Mouse (Mus musculus): ENCODE data around the gene Pcp4l1. TPM values are rescaled to one million over a fixed set of nuclear protein-coding genes. Genes with fewer than 3 reads are reported as not detected.
A peak's percentile ranks its signal among the peaks of the same experiment; 100 is the strongest.

Pcp4l1 gene
- polyA plus RNA-seq, 1 experiment from 2014 or later: 58.8 TPM

DNA sequence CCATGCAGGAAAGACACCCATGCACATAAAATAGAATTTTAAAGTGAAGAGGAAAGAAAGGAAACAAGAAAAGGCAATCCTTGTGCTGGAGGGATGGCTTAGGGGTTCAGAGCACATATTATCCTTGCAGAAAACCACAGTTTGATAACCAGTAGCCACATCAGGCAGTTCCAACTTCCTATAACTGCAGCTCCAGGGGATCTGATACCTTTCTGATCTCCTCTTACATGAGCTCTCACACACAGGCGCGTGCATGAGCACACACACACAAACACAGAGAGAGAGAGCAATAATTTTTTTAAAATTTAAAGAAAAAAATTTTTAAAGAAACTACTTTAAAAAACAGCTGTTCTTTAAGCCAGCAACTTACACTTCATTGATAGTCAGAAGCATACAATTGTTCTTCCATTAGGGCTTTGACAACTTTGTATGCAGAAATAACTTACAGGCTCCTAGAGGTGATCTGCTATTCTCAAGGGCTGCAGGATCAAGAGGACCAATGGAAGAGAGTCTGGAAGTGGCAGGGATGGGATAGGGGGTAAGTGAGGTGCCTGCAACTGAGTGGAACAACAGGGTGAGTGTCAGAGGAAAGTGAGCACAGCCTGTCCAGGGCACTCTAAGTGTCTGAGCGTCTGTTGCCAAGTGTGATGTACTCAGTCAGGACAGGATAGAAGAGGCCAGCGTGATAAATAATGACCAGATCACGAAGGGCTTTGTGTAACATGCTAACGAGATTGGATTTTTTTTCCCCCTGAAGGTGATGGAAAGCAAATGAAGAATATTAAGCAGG, 9.8 kb upstream of the Pcp4l1 start:
- Histone ChIP-seq H3K36me3 (ENCODE audit: control insufficient read depth, insufficient read depth, low read length) (no peaks in the 10 kb centered on the region), H3K27ac (replicated peaks in 1 of 2; ENCODE audit: control insufficient read depth in 1 of 2, insufficient read depth in 1 of 2, low read depth in 2 of 2, low read length in 2 of 2) (no peak overlapping the region), H3K4me1 (ENCODE audit: control insufficient read depth in 2 of 2, insufficient read depth in 2 of 2, low read length in 2 of 2) (peaks cover 3 to 4% of the 10 kb centered on the region in 2 experiments; a peak in 2 of 4 replicates), H3K9me3 (ENCODE audit: control insufficient read depth, low read length) (no peaks in the 10 kb centered on the region), H3K4me2 (ENCODE audit: low read length) (no peak overlapping the region), H3K4me3 (ENCODE audit: control insufficient read depth in 1 of 2, insufficient read depth in 1 of 2, low read depth in 1 of 2, low read length in 2 of 2) (no peak overlapping the region), H3K27me3 (ENCODE audit: control insufficient read depth, insufficient read depth, low read length) (no peaks in the 10 kb centered on the region), H3K9ac (ENCODE audit: low read length) (no peak overlapping the region)
- 55% methylated on average over 6 of the region's 6 CpGs for WGBS
- no peak for ATAC-seq (ENCODE audit: insufficient number of reproducible peaks, insufficient read depth, low FRiP score, low read depth)

DNA sequence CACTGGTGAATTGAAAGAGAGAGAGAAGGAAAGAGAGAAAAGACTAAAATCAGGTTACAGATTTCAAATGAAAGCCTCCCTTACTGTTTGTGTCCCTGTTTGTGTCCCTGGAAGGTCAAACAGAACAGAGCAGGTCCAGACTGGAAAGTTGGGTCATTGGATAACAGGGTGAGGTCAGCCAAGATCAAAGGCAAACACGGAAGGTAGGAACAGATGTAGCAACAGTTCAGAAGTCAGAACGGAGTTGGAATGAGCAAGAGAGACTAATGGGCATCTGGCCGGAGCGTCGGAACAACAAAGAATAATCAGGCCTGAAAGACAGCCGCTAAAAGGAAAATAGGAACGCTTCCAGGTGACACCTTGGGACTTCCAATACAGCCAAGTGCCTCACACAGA, 8.2 kb upstream of the Pcp4l1 start:
- H3K27me3 ChIP-seq (ENCODE audit: control insufficient read depth, insufficient read depth, low read length): no peaks in the 10 kb centered on the region
- 49% methylated on average over 7 of the region's 7 CpGs for WGBS
- no peak overlapping the region for H3K9ac ChIP-seq (ENCODE audit: low read length)
- no peak overlapping the region for H3K4me2 ChIP-seq (ENCODE audit: low read length)
- H3K36me3 ChIP-seq (ENCODE audit: control insufficient read depth, insufficient read depth, low read length): no peaks in the 10 kb centered on the region
- ATAC-seq (ENCODE audit: insufficient number of reproducible peaks, insufficient read depth, low FRiP score, low read depth): no peak
- H3K4me3 ChIP-seq (ENCODE audit: control insufficient read depth in 1 of 2, insufficient read depth in 1 of 2, low read depth in 1 of 2, low read length in 2 of 2): no peak overlapping the region
- H3K4me1 ChIP-seq (ENCODE audit: control insufficient read depth in 2 of 2, insufficient read depth in 2 of 2, low read length in 2 of 2): 0 out of 4 replicates have a peak, but pooled peaks cover 0 to 2% of the 10 kb centered on the region in 2 experiments
- no peaks in the 10 kb centered on the region for H3K9me3 ChIP-seq (ENCODE audit: control insufficient read depth, low read length)
- no peak overlapping the region for H3K27ac ChIP-seq (replicated peaks in 1 of 2; ENCODE audit: control insufficient read depth in 1 of 2, insufficient read depth in 1 of 2, low read depth in 2 of 2, low read length in 2 of 2)

DNA sequence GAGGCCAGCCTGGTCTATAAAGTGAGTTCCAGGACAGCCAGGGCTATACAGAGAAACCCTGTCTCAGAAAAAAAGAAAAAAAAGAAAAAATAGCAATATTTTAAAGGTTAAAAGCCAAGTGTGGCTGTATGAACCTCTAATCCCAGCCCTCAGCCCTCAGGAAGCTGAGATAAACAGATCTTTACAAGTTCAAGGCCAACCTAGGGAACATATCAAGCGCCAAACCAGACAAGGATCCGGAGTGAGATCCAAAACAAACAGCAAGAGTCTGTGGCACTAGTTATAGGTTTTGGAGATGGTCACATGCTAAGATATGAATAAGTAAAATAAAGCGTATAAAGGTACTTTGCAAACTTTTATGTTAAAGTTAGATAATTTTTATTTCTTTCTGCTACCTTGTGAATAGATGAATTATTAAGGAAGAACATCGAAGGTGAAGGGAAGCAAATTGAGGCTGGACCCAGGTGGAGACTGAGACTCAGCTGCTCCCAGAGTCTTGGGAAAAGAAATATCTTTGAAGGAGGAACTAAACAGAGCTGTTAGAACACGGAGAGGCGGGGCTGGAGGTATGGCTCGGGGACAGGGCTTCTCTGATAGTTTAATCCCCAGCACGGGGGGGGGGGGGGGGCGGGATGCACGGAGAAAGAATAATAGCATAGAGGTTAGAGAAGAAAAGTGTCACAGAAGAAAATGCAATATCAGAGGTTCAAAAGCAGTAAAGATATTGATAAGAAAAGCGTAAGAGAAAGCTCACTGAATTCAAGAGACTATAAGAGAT, 7.6 kb upstream of the Pcp4l1 start:
- Histone ChIP-seq H3K9ac (ENCODE audit: low read length) (no peak overlapping the region), H3K4me3 (ENCODE audit: control insufficient read depth in 1 of 2, insufficient read depth in 1 of 2, low read depth in 1 of 2, low read length in 2 of 2) (no peak overlapping the region), H3K27ac (replicated peaks in 1 of 2; ENCODE audit: control insufficient read depth in 1 of 2, insufficient read depth in 1 of 2, low read depth in 2 of 2, low read length in 2 of 2) (no peak overlapping the region), H3K36me3 (ENCODE audit: control insufficient read depth, insufficient read depth, low read length) (no peaks in the 10 kb centered on the region), H3K4me1 (ENCODE audit: control insufficient read depth in 2 of 2, insufficient read depth in 2 of 2, low read length in 2 of 2) (no peaks in the 10 kb centered on the region), H3K27me3 (ENCODE audit: control insufficient read depth, insufficient read depth, low read length) (no peaks in the 10 kb centered on the region), H3K4me2 (ENCODE audit: low read length) (no peak overlapping the region), H3K9me3 (ENCODE audit: control insufficient read depth, low read length) (no peaks in the 10 kb centered on the region)
- no peak for ATAC-seq (ENCODE audit: insufficient number of reproducible peaks, insufficient read depth, low FRiP score, low read depth)
- WGBS: 57% methylated on average over 10 of the region's 11 CpGs

DNA sequence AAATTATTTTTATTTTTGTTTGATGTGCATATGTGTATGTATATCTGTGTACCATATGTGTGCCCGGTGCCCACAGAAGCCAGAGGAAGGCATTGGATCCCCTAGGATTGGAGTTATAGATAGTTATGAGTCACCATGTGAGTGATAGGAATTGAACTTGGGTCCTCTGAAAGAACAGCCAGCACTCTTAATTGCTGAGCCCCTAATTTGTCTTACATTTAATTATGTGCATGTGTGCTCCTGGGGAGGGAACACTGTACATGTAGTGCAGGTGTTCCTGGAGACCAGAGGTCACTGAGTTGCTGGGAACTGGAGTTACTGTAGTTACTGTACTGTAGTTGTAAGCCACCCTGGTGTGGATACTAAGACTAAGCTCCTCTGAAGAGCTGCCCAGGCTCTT, 4.7 kb upstream of the Pcp4l1 start:
- H3K9me3 ChIP-seq (ENCODE audit: control insufficient read depth, low read length): no peaks in the 10 kb centered on the region
- H3K4me1 ChIP-seq (ENCODE audit: control insufficient read depth in 2 of 2, insufficient read depth in 2 of 2, low read length in 2 of 2): no peaks in the 10 kb centered on the region
- no peak overlapping the region for H3K9ac ChIP-seq (ENCODE audit: low read length)
- H3K4me3 ChIP-seq (ENCODE audit: control insufficient read depth in 1 of 2, insufficient read depth in 1 of 2, low read depth in 1 of 2, low read length in 2 of 2): no peak overlapping the region
- no peaks in the 10 kb centered on the region for H3K36me3 ChIP-seq (ENCODE audit: control insufficient read depth, insufficient read depth, low read length)
- ATAC-seq (ENCODE audit: insufficient number of reproducible peaks, insufficient read depth, low FRiP score, low read depth): no peak
- 84% methylated on average over 1 of the region's 1 CpGs for WGBS
- H3K27me3 ChIP-seq (ENCODE audit: control insufficient read depth, insufficient read depth, low read length): 0 out of 2 replicates have a peak, but pooled peaks cover 4% of the 10 kb centered on the region
- no peak overlapping the region for H3K4me2 ChIP-seq (ENCODE audit: low read length)
- no peak overlapping the region for H3K27ac ChIP-seq (replicated peaks in 1 of 2; ENCODE audit: control insufficient read depth in 1 of 2, insufficient read depth in 1 of 2, low read depth in 2 of 2, low read length in 2 of 2)

DNA sequence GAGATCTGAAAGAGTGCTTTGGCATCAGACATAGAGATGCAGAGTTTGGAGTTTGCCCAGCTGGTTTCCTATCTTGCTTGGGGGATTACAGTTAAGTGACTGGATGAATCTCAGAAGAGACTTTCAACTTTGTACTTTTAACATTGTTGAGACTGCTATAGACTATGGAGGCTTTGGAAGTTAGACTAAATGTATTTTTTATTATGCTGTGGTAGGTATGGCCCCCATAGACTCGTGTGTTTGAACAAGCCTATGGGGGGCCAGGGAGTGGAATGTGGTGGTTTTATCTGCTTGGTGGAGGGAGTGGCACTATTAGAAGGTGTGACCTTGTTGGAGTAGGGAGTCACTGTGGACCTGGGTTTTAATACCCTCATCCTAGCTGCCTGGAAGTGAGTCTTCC, 3.5 kb upstream of the Pcp4l1 start:
- no peak overlapping the region for H3K4me3 ChIP-seq (ENCODE audit: control insufficient read depth in 1 of 2, insufficient read depth in 1 of 2, low read depth in 1 of 2, low read length in 2 of 2)
- 0 out of 2 replicates have a peak, but pooled peaks cover 4% of the 10 kb centered on the region for H3K27me3 ChIP-seq (ENCODE audit: control insufficient read depth, insufficient read depth, low read length)
- H3K9me3 ChIP-seq (ENCODE audit: control insufficient read depth, low read length): no peaks in the 10 kb centered on the region
- peaks cover 5% of the 10 kb centered on the region in 2 experiments for H3K4me1 ChIP-seq (ENCODE audit: control insufficient read depth in 2 of 2, insufficient read depth in 2 of 2, low read length in 2 of 2)
- WGBS: 50% methylated on average over 1 of the region's 1 CpGs
- H3K9ac ChIP-seq (ENCODE audit: low read length): no peak overlapping the region
- no peaks in the 10 kb centered on the region for H3K36me3 ChIP-seq (ENCODE audit: control insufficient read depth, insufficient read depth, low read length)
- no peak overlapping the region for H3K27ac ChIP-seq (replicated peaks in 1 of 2; ENCODE audit: control insufficient read depth in 1 of 2, insufficient read depth in 1 of 2, low read depth in 2 of 2, low read length in 2 of 2)
- H3K4me2 ChIP-seq (ENCODE audit: low read length): no peak overlapping the region
- no peak for ATAC-seq (ENCODE audit: insufficient number of reproducible peaks, insufficient read depth, low FRiP score, low read depth)

DNA sequence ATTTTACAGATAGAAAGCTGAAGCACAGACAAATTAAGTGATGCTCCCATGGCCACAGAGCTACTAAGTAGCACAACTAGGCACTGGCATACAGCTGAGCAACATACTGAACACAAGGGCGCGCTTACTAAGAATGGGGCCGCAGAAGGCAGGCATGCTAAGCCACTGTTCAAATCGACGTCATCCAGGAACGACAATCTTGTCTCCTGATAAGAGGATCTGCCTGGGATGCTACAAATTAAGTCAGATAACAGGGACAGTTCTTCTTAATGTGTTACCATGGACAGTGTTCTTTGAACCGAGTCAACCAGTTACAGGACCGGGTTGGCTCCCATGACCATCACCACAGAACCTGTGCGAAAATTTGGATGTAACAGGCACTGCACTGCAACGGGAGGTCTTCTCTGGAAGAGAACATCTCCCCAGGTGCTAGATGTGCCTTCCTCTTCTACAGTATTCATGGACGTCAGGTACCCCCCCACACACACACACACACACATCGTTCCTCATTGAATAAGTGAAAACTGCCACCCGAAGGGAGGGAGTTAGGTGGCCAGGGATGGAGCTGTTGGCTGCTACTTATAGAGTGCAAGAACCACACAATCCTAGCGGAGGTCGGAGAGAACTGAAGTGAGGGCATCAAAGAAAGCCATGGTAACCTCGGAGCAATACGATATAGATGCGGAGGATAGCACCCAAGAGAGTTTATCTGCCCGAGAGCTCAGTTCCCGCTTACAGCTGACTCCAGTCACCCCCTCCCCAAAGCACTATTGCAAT, 834 bp downstream of the Pcp4l1 start:
- Histone ChIP-seq H3K27me3 (ENCODE audit: control insufficient read depth, insufficient read depth, low read length) (peaks cover 10% of the 10 kb centered on the region; the same call in 1 of the 2 replicates), H3K4me2 (ENCODE audit: low read length) (peak overlapping the region; percentile 97), H3K9me3 (ENCODE audit: control insufficient read depth, low read length) (no peaks in the 10 kb centered on the region), H3K36me3 (ENCODE audit: control insufficient read depth, insufficient read depth, low read length) (no peaks in the 10 kb centered on the region), H3K4me3 (ENCODE audit: control insufficient read depth in 1 of 2, insufficient read depth in 1 of 2, low read depth in 1 of 2, low read length in 2 of 2) (peak overlapping the region; percentile 75 to 83), H3K4me1 (ENCODE audit: control insufficient read depth in 2 of 2, insufficient read depth in 2 of 2, low read length in 2 of 2) (peaks cover 23 to 24% of the 10 kb centered on the region in 2 experiments), H3K27ac (replicated peaks in 1 of 2; ENCODE audit: control insufficient read depth in 1 of 2, insufficient read depth in 1 of 2, low read depth in 2 of 2, low read length in 2 of 2) (0 out of 4 replicates have a peak overlapping the region, but pooled peaks of 1 of the 2 experiments have one; percentile 33), H3K9ac (ENCODE audit: low read length) (peak overlapping the region; percentile 81)
- WGBS: 8% methylated on average over 20 of the region's 20 CpGs
- no peak for ATAC-seq (ENCODE audit: insufficient number of reproducible peaks, insufficient read depth, low FRiP score, low read depth)

Measured in heart, embryonic 14.5 days (tissue).